Mouse (Mus musculus) forebrain, postnatal 0 days (tissue): ENCODE measurements around the gene Ankrd39. TPM values are rescaled to one million over a fixed set of nuclear protein-coding genes. Genes with fewer than 3 reads are reported as not detected.

Experiments used
- ATAC-seq: fragments of 200-750 bp; cut with Nextera tagmentation; 2 replicates; pipeline ENCODE4 v1.8.0; 2017; ENCODE audit warnings: mild to moderate bottlenecking, moderate library complexity
- DNase-seq: peaks from one replicate; pipeline ENCODE4 v3.0.0-alpha.2; 2015
- H3K27ac ChIP-seq: fragments of 300-500 bp; sonication (generic); 2 replicates; pipeline ENCODE4 v1.5.1; 2014; ENCODE audit warnings: low read depth, mild to moderate bottlenecking, antibody characterized with exemption, low read length, moderate library complexity, mixed read lengths
- H3K27me3 ChIP-seq: fragments of 300-500 bp; sonication (generic); 2 replicates; pipeline ENCODE4 v1.6.1; 2014; ENCODE audit warnings: mild to moderate bottlenecking, low read length, mixed read lengths; ENCODE audit not compliant: insufficient read depth
- H3K36me3 ChIP-seq: fragments of 300-500 bp; sonication (generic); 2 replicates; pipeline ENCODE4 v1.6.1; 2014; ENCODE audit warnings: mild to moderate bottlenecking, moderate library complexity; ENCODE audit not compliant: insufficient read depth
- H3K4me1 ChIP-seq: fragments of 300-500 bp; sonication (generic); 2 replicates; pipeline ENCODE4 v1.6.1; 2014; ENCODE audit warnings: antibody characterized with exemption; ENCODE audit not compliant: insufficient read depth
- H3K4me2 ChIP-seq: fragments of 300-500 bp; sonication (generic); 2 replicates; pipeline ENCODE4 v1.6.1; 2014; ENCODE audit warnings: low read depth, mild to moderate bottlenecking, moderate library complexity
- H3K4me3 ChIP-seq: fragments of 300-500 bp; sonication (generic); 2 replicates; pipeline ENCODE4 v1.5.1; 2014; ENCODE audit warnings: low read depth, low read length, mixed read lengths
- H3K9ac ChIP-seq: fragments of 300-500 bp; sonication (generic); 2 replicates; pipeline ENCODE4 v1.6.1; 2014; ENCODE audit warnings: mild to moderate bottlenecking
- H3K9me3 ChIP-seq: fragments of 300-500 bp; sonication (generic); 2 replicates; pipeline ENCODE4 v1.6.1; 2016; ENCODE audit warnings: low read length
- CTCF ChIP-seq: sonication (generic); IDR thresholded peaks from 2 replicates; pipeline ENCODE4 v1.5.1; 2016; ENCODE audit warnings: antibody characterized with exemption, control low read depth, low read depth
- WGBS: fragments of 180-500 bp; shearing (Covaris S2); extraction: QIAGEN DNeasy Blood & Tissue Kit; methylation state at CpG from one replicate; pipeline ENCODE4 v1.1.7; 2014; 5-methylcytosine and 5-hydroxymethylcytosine counted together
- polyA plus RNA-seq: library from polyadenylated mRNA; unstranded; fragments of >200 nt; fragmentation: Nextera tagmentation; extraction: Ambion mirVana; gene quantifications from 2 replicates; pipeline ENCODE4 v1.2.1, GENCODE M21; 2015
- total RNA-seq: library from RNA; depleted of rRNA; stranded (reverse); fragments of >200 nt; gene quantifications from 2 replicates; pipeline ENCODE4 v1.2.3, GENCODE M21; 2014

Ankrd39 gene
- total and polyA plus RNA-seq, 2 experiments from 2014 or later: 23.6 to 25.5 TPM

- H3K4me1 ChIP-seq: peaks cover 14% of the 10 kb centered on the region
- peak overlapping the region; percentile 90 for H3K4me3 ChIP-seq
- TF ChIP-seq CTCF: no peak
- ATAC-seq (no peak), DNase-seq (peak; percentile 27)
- peak overlapping the region; percentile 97 for H3K27ac ChIP-seq
- H3K27me3 ChIP-seq: no peaks in the 10 kb centered on the region
- peaks cover 2% of the 10 kb centered on the region; the same call in 1 of the 2 replicates for H3K36me3 ChIP-seq
- no peaks in the 10 kb centered on the region for H3K9me3 ChIP-seq
- under 1% methylated on average over 16 of the region's 16 CpGs for WGBS
- peak overlapping the region; percentile 92 for H3K9ac ChIP-seq
- peak overlapping the region; percentile 89 for H3K4me2 ChIP-seq
Measured at GRCm38 (mm10) chr1:36512966-36513280, 34.3 kb downstream of the Ankrd39 start.

DNA sequence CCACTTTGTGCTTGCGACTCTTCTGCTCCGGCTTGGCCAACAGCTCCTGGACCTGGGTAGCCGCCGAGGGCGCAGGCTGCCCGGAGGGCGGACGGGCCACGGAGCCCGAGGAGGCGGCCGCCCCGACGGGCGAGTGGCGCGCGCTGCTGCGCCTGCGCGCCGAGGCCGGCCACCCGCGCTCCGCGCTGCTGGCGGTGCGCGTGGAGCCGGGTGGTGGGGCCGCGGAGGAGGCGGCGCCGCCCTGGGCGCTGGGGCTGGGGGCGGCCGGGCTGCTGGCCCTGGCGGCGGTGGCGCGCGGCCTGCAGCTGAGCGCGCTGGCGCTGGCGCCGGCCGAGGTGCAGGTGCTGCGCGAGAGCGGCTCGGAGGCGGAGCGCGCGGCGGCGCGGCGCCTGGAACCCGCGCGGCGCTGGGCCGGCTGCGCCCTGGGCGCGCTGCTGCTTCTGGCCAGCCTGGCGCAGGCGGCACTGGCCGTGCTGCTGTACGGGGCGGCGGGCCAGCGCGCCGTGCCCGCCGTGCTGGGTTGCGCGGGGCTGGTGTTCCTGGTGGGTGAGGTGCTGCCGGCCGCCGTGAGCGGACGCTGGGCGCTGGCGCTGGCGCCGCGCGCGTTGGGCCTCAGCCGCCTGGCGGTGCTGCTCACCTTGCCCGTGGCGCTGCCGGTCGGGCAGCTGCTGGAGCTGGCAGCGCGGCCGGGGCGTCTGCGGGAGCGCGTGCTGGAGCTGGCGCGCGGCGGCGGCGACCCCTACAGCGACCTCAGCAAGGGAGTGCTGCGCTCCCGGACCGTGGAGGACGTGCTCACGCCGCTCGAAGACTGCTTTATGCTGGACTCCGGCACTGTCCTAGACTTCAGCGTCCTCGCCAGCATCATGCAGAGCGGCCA lies 34.9 kb downstream of the Ankrd39 start:
- 1% methylated on average over 110 of the region's 126 CpGs for WGBS
- DNase-seq (peak; percentile 43), ATAC-seq (peak; percentile 79)
- Histone ChIP-seq H3K4me3 (peak overlapping the region; percentile 90), H3K4me2 (peak overlapping the region; percentile 89), H3K27ac (peak overlapping the region; percentile 97), H3K27me3 (no peaks in the 10 kb centered on the region), H3K9ac (peak overlapping the region; percentile 92), H3K36me3 (peaks cover 2% of the 10 kb centered on the region; the same call in 1 of the 2 replicates), H3K4me1 (peaks cover 14% of the 10 kb centered on the region), H3K9me3 (no peaks in the 10 kb centered on the region)
- TF ChIP-seq CTCF: no peak

DNA sequence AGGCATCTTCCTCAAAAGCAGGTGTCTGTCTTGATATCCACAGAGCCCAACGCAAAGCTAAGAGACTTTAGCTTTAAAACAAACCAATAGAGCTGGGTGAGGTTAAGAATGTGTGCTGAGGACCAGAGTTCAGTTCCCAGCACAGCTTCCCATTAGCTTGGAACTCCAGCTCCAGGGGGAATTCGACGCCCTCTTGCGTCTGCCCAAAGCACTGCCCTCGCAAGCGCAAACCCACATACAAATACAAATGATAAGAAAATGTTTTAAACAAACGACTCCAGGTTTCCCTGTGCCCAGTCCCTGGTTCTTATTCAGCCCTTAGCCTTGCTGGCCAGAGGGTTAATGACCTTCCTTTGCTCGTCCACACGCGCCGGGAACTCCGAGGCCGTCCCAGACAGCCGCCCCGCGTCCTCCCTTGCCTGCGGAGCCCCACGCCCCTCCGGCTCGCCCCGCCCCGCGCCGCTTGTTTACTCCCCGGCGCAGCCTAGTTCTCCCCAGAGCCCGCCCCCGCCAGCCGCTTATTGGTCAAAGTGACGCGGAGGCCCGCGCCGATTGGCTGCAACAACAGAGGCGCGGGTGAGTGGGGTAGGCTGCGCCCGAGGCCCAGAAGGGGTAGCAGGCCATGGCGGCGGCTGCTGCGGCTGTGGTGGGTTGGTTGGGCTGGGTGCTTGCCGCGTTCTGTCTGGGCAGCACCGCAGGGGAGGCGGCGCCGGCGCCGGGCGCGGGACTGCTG lies 35.8 kb downstream of the Ankrd39 start, which contains the start of gene Cnnm3:
Gene Cnnm3, plus strand, starts transcription at position 579 of the 733 bp plus-strand sequence.
- H3K27me3 ChIP-seq: no peaks in the 10 kb centered on the region
- DNase-seq (peak; percentile 99), ATAC-seq (peak; percentile 99)
- H3K36me3 ChIP-seq: peaks cover 1% of the 10 kb centered on the region
- 4% methylated on average over 50 of the region's 51 CpGs for WGBS
- H3K27ac ChIP-seq: peak within 1 kb of the TSS; percentile 97
- peak within 1 kb of the TSS; percentile 92 for H3K9ac ChIP-seq
- peak within 1 kb of the TSS; percentile 90 for H3K4me3 ChIP-seq
- peak; percentile 55 for TF ChIP-seq CTCF
- H3K9me3 ChIP-seq: no peaks in the 10 kb centered on the region
- peaks cover 14% of the 10 kb centered on the region for H3K4me1 ChIP-seq
- peak within 1 kb of the TSS; percentile 89 for H3K4me2 ChIP-seq

DNA sequence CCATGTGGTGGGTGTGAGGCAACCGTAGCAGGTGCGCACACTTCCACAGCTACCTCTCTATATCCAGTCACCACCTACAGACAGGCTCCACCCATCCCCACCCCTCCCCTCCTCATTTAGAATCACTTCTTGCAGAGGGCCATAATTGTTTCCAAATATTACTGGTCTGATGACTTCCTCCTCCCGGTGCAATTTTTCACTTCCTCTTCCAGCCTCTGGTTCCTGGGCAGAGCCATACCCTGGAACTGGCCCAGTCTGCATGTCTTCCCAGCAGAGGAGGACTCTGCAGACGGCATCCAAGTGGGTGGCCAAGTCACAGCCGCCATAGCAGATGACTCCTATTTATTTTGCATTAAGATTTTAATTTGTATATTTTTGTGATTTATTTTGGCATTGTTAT lies 39.0 kb downstream of the Ankrd39 start:
- no peak for TF ChIP-seq CTCF
- no peaks in the 10 kb centered on the region for H3K27me3 ChIP-seq
- H3K9ac ChIP-seq: no peak overlapping the region
- H3K4me1 ChIP-seq: no peaks in the 10 kb centered on the region; the same call in 1 of the 2 replicates
- DNase-seq: no peak
- H3K9me3 ChIP-seq: no peaks in the 10 kb centered on the region
- no peak for ATAC-seq
- H3K36me3 ChIP-seq: peaks cover 6% of the 10 kb centered on the region
- H3K27ac ChIP-seq: no peak overlapping the region
- no peak overlapping the region for H3K4me2 ChIP-seq
- 87% methylated on average over 5 of the region's 5 CpGs for WGBS
- no peak overlapping the region for H3K4me3 ChIP-seq

- ATAC-seq: peak; percentile 59; the same call in 1 of the 2 replicates
- peak; percentile 91 for TF ChIP-seq CTCF
- peak; percentile 81 for DNase-seq
- Histone ChIP-seq H3K4me3 (no peak overlapping the region), H3K36me3 (peaks cover 28% of the 10 kb centered on the region), H3K9me3 (no peaks in the 10 kb centered on the region), H3K4me2 (no peak overlapping the region), H3K27me3 (no peaks in the 10 kb centered on the region), H3K9ac (no peak overlapping the region), H3K27ac (no peak overlapping the region), H3K4me1 (no peaks in the 10 kb centered on the region)
- 4% methylated on average over 3 of the region's 3 CpGs for WGBS
Measured at GRCm38 (mm10) chr1:36501261-36501660, 46.0 kb downstream of the Ankrd39 start.

DNA sequence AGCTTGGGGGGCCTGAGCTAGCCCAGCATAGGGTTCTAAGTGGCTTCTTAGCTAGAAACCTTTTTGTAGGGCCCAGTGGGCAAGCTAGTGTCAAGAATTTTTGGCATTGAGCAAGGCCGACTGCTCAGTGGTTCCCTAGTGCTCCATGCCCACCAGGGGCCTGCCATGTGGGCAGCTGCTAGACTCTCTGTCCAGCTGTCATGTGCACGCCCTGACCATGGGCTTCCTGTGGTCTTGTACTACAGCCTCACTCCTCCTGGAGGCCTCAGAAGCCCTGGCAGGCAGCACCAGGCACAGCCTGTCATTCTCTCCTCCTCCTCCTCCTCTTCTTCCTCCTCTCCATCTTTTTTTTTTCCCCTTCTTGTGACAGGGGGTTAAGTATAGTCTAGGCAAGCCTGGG lies 49.9 kb downstream of the Ankrd39 start:
- ATAC-seq (no peak), DNase-seq (no peak)
- Histone ChIP-seq H3K4me1 (no peaks in the 10 kb centered on the region), H3K4me2 (no peak overlapping the region), H3K36me3 (peaks cover 25% of the 10 kb centered on the region), H3K9ac (no peak overlapping the region), H3K27me3 (no peaks in the 10 kb centered on the region), H3K4me3 (no peak overlapping the region), H3K9me3 (no peaks in the 10 kb centered on the region), H3K27ac (no peak overlapping the region)
- no peak for TF ChIP-seq CTCF
- 63% methylated on average over 2 of the region's 2 CpGs for WGBS

GRCm38 (mm10) chr1:36496719-36497118 lies 50.5 kb downstream of the Ankrd39 start:
- ATAC-seq (peak; percentile 74), DNase-seq (no peak)
- 56% methylated on average over 2 of the region's 2 CpGs for WGBS
- Histone ChIP-seq H3K27me3 (no peaks in the 10 kb centered on the region), H3K4me3 (no peak overlapping the region), H3K4me2 (no peak overlapping the region), H3K9ac (no peak overlapping the region), H3K9me3 (no peaks in the 10 kb centered on the region), H3K36me3 (peaks cover 25% of the 10 kb centered on the region; the same call in 1 of the 2 replicates), H3K4me1 (no peaks in the 10 kb centered on the region), H3K27ac (no peak overlapping the region)
- peak; percentile 67 for TF ChIP-seq CTCF
